In genomic region chr3:66504717-66505116, GRCm38 (mm10) we compare ENCODE assay signal across 19 mouse cellular contexts.
DNase-seq lines count a peak whose midpoint lies in the region; ATAC-seq lines count a peak whose summit lies in the region.
"Had no signal": no experiment of that assay in that cellular context is flagged by ENCODE, and none has a peak within 500 bp of the region (broad histone marks: within the 10 kb centered on the region; RNA-seq: fewer than 3 reads in every experiment).

No protein-coding gene starts in this region.

- no peaks in the 10 kb centered on the region for H3K9me3 ChIP-seq in limb, embryonic 10.5 days (replicated peaks)
- no peaks in the 10 kb centered on the region for H3K9me3 ChIP-seq in midbrain, embryonic 15.5 days
- H3K9me3 ChIP-seq: embryonic facial prominence, embryonic 13.5 days; forebrain, embryonic 12.5 days; hindbrain, embryonic 13.5 days; limb, embryonic 12.5 days; liver, embryonic 15.5 days; stomach, embryonic 15.5 days had no signal

- no peaks in the 10 kb centered on the region for H3K27me3 ChIP-seq in limb, embryonic 10.5 days (ENCODE audit: low read depth, poor library complexity, severe bottlenecking)
- no peaks in the 10 kb centered on the region for H3K27me3 ChIP-seq in midbrain, embryonic 15.5 days (replicated peaks)
- H3K27me3 ChIP-seq: forebrain, embryonic 12.5 days; hindbrain, embryonic 13.5 days; limb, embryonic 12.5 days; stomach, embryonic 15.5 days had no signal

- WGBS in limb, embryonic 10.5 days, result 78% methylated on average over 6 of the region's 6 CpGs
- WGBS in midbrain, embryonic 15.5 days, result 71% methylated on average over 6 of the region's 6 CpGs

- H3K36me3 ChIP-seq in limb, embryonic 10.5 days, result no peaks in the 10 kb centered on the region
- no peaks in the 10 kb centered on the region for H3K36me3 ChIP-seq in midbrain, embryonic 15.5 days (replicated peaks)
- H3K36me3 ChIP-seq: embryonic facial prominence, embryonic 13.5 days; forebrain, embryonic 12.5 days; hindbrain, embryonic 13.5 days; limb, embryonic 12.5 days; liver, embryonic 15.5 days; stomach, embryonic 15.5 days had no signal

- no peak for DNase-seq in frontal cortex, postnatal 25 days (ENCODE audit: low spot score in 2 of 2)
- DNase-seq in lung, postnatal 10 days, result peak; percentile 9
- no peak for DNase-seq in lung, postnatal 14 days
- DNase-seq in limb, embryonic 10.5 days (ENCODE audit: low spot score), result no peak
- DNase-seq in thymus, postnatal 14 days, result no peak
- DNase-seq: gastrocnemius, postnatal 14 days; kidney, postnatal 10 days; right cerebral cortex, postnatal 14 days had no signal

- no peak overlapping the region for H3K9ac ChIP-seq in midbrain, embryonic 15.5 days
- H3K9ac ChIP-seq: embryonic facial prominence, embryonic 13.5 days; forebrain, embryonic 12.5 days; hindbrain, embryonic 13.5 days; limb, embryonic 12.5 days; liver, embryonic 15.5 days; stomach, embryonic 15.5 days had no signal

- ATAC-seq in frontal cortex, adult (ENCODE audit: low TSS enrichment), result peak; percentile 76
- no peak for ATAC-seq in midbrain, embryonic 15.5 days (replicated peaks)
- ATAC-seq: intestine, postnatal 0 days; midbrain, embryonic 16.5 days had no signal

- no peak overlapping the region for H3K4me2 ChIP-seq in midbrain, embryonic 15.5 days
- H3K4me2 ChIP-seq: embryonic facial prominence, embryonic 13.5 days; forebrain, embryonic 12.5 days; hindbrain, embryonic 13.5 days; limb, embryonic 12.5 days; liver, embryonic 15.5 days; stomach, embryonic 15.5 days had no signal

- H3K4me3 ChIP-seq in limb, embryonic 10.5 days, result no peak overlapping the region
- no peak overlapping the region for H3K4me3 ChIP-seq in midbrain, embryonic 15.5 days
- H3K4me3 ChIP-seq: embryonic facial prominence, embryonic 13.5 days; forebrain, embryonic 12.5 days; hindbrain, embryonic 13.5 days; limb, embryonic 12.5 days; liver, embryonic 15.5 days; stomach, embryonic 15.5 days had no signal

- peaks cover 57% of the 10 kb centered on the region for H3K4me1 ChIP-seq in limb, embryonic 10.5 days
- 0 out of 2 replicates have a peak, but pooled peaks cover 2% of the 10 kb centered on the region for H3K4me1 ChIP-seq in midbrain, embryonic 15.5 days
- H3K4me1 ChIP-seq: forebrain, embryonic 12.5 days; stomach, embryonic 15.5 days had no signal

- peak overlapping the region; percentile 50 for H3K27ac ChIP-seq in limb, embryonic 10.5 days
- no peak overlapping the region for H3K27ac ChIP-seq in midbrain, embryonic 15.5 days
- H3K27ac ChIP-seq: embryonic facial prominence, embryonic 13.5 days; forebrain, embryonic 12.5 days; hindbrain, embryonic 13.5 days; limb, embryonic 12.5 days; liver, embryonic 15.5 days; macrophage; stomach, embryonic 15.5 days had no signal
